Mouse (Mus musculus) limb, embryonic 15.5 days (tissue): Measurements from ENCODE around the gene Suox. TPM values are rescaled to one million over a fixed set of nuclear protein-coding genes. Genes with fewer than 3 reads are reported as not detected.
"Not testable (repeated sequence)": the region's sequence is repeated elsewhere in the genome, so short reads cannot be mapped to it uniquely, and the experiment has no call there.

Experiments used
- ATAC-seq: fragments of 200-750 bp; cut with Nextera tagmentation; 2 replicates; pipeline ENCODE4 v1.8.0; 2017; ENCODE audit warnings: low read depth, moderate TSS enrichment; ENCODE audit not compliant: insufficient number of reproducible peaks, low FRiP score, low TSS enrichment
- H3K27ac ChIP-seq: fragments of 300-500 bp; sonication (generic); 2 replicates; pipeline ENCODE4 v1.5.1; 2015; ENCODE audit warnings: moderate library complexity, mild to moderate bottlenecking, inconsistent platforms
- H3K27me3 ChIP-seq: fragments of 300-500 bp; sonication (generic); 2 replicates; pipeline ENCODE4 v1.6.1; 2015; ENCODE audit warnings: inconsistent platforms
- H3K36me3 ChIP-seq: fragments of 300-500 bp; sonication (generic); 2 replicates; pipeline ENCODE4 v1.6.1; 2015; ENCODE audit warnings: inconsistent platforms
- H3K4me1 ChIP-seq: fragments of 300-500 bp; sonication (generic); 2 replicates; pipeline ENCODE4 v1.6.1; 2015; ENCODE audit warnings: inconsistent platforms
- H3K4me2 ChIP-seq: fragments of 300-500 bp; sonication (generic); 2 replicates; pipeline ENCODE4 v1.6.1; 2015; ENCODE audit warnings: mild to moderate bottlenecking, inconsistent platforms
- H3K4me3 ChIP-seq: fragments of 300-500 bp; sonication (generic); 2 replicates; pipeline ENCODE4 v1.5.1; 2015; ENCODE audit warnings: mild to moderate bottlenecking, inconsistent platforms
- H3K9ac ChIP-seq: fragments of 300-500 bp; sonication (generic); 2 replicates; pipeline ENCODE4 v1.6.1; 2015; ENCODE audit warnings: inconsistent platforms
- H3K9me3 ChIP-seq: fragments of 300-500 bp; sonication (generic); 2 replicates; pipeline ENCODE4 v1.6.1; 2016; ENCODE audit warnings: inconsistent platforms
- WGBS: fragments of 180-500 bp; shearing (Covaris S2); methylation state at CpG from one replicate; pipeline ENCODE4 v1.1.7; 2015; 5-methylcytosine and 5-hydroxymethylcytosine counted together
- polyA plus RNA-seq: library from polyadenylated mRNA; unstranded; fragments of >200 nt; fragmentation: Nextera tagmentation; extraction: Ambion mirVana; gene quantifications from 2 replicates; pipeline ENCODE4 v1.2.1, GENCODE M21; 2015

Suox gene
- polyA plus RNA-seq, 1 experiment from 2014 or later = 22.1 TPM

DNA sequence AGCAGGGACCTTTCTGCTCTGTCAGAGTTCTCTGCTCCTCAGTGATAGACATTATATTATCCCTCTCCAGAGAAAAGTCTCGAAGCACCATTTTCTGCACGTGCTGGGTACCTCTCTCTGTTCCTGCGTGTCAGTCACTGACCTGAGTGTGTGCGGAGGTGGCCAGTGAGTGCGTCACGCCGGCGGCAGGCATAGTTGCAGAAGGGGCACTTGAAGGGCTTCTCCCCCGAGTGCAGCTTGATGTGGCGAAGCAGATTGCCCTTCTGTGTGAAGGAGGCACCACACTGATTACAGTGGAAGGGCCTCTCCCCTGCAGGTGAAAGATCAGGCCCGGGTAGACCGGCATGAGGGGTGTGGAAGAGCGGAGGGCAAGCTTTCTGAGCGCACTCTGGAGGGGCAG lies 33.9 kb downstream of the Suox start:
- Histone ChIP-seq H3K36me3 (peaks cover 37% of the 10 kb centered on the region), H3K4me1 (peaks cover 7% of the 10 kb centered on the region), H3K4me3 (no peak overlapping the region), H3K9me3 (no peaks in the 10 kb centered on the region), H3K9ac (no peak overlapping the region), H3K27me3 (no peaks in the 10 kb centered on the region), H3K4me2 (no peak overlapping the region), H3K27ac (no peak overlapping the region)
- WGBS = 91% methylated on average over 14 of the region's 14 CpGs
- no peak for ATAC-seq

DNA sequence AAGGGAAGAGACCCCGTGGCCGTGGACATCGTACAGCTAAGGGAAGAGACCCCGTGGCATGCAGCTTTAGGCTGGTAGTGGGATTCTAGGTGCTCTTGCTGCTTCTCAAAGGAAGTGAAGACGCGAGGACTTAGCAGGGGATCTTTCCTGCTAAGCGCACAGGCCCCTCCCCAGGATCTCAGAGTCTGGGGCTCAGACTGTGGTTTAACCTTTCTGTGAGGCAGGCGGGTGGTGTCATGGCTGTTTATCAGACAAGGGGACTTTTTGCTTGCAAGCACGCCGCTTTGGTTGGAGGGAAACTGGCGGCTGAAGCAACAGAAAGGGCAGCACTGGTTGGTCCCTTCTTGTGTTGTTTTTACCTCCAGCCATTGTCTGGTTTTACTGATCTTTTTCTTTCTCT lies 36.9 kb downstream of the Suox start:
- Histone ChIP-seq H3K4me1 (no peaks in the 10 kb centered on the region), H3K27ac (no peak overlapping the region), H3K27me3 (no peaks in the 10 kb centered on the region), H3K4me2 (no peak overlapping the region), H3K36me3 (peaks cover 63% of the 10 kb centered on the region), H3K9me3 (no peaks in the 10 kb centered on the region), H3K9ac (no peak overlapping the region), H3K4me3 (no peak overlapping the region)
- WGBS = 32% methylated on average over 11 of the region's 11 CpGs
- no peak for ATAC-seq

DNA sequence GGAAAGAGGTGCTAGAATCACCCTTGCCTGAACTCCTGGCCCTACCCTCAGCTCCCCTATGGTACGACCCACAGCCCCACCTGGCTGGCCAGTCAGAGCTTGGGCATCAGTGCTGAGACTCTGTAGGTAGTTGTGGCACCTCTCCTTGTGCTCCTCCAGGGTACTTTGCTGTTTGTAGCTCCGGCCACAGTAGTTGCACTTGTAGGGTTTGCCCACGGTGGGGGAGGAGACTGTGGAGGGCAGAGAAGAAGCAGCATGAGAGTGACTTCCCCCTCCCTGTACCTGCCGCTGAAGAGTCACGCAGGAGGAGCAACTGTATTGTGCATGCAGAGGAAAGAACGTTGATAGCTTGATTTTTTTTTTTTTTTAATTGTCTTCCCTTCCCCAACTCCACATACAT lies 37.3 kb downstream of the Suox start:
- no peak for ATAC-seq
- no peak overlapping the region for H3K9ac ChIP-seq
- H3K9me3 ChIP-seq = no peaks in the 10 kb centered on the region
- 56% methylated on average over 6 of the region's 6 CpGs for WGBS
- H3K27me3 ChIP-seq = no peaks in the 10 kb centered on the region
- no peak overlapping the region for H3K4me3 ChIP-seq
- H3K4me2 ChIP-seq = no peak overlapping the region
- peaks cover 63% of the 10 kb centered on the region for H3K36me3 ChIP-seq
- H3K4me1 ChIP-seq = no peaks in the 10 kb centered on the region
- no peak overlapping the region for H3K27ac ChIP-seq

DNA sequence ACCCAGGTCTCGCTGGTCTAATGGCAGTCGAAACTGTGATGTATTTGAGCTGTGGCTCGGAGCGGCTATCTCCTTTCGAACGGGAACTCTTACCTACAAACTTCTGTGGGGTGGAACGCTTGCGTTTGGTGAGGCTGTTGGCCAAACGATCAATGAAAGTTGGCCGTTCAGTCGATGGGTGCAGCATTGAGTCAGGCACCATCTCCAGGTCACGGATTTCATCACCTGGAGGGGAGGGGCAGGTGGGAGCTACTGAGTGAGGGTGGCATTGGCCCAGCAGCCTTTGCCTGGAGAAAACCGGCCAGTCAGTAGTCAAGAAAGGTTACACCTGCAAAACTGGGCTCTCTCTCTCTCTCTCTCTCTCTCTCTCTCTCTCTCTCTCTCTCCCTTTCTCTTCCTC lies 38.2 kb downstream of the Suox start:
- H3K9ac ChIP-seq = no peak overlapping the region
- no peak overlapping the region for H3K4me2 ChIP-seq
- WGBS = 94% methylated on average over 13 of the region's 13 CpGs
- no peaks in the 10 kb centered on the region for H3K9me3 ChIP-seq
- no peak for ATAC-seq
- H3K4me1 ChIP-seq = no peaks in the 10 kb centered on the region
- no peaks in the 10 kb centered on the region for H3K27me3 ChIP-seq
- H3K4me3 ChIP-seq = no peak overlapping the region
- H3K36me3 ChIP-seq = peaks cover 57% of the 10 kb centered on the region
- H3K27ac ChIP-seq = no peak overlapping the region

DNA sequence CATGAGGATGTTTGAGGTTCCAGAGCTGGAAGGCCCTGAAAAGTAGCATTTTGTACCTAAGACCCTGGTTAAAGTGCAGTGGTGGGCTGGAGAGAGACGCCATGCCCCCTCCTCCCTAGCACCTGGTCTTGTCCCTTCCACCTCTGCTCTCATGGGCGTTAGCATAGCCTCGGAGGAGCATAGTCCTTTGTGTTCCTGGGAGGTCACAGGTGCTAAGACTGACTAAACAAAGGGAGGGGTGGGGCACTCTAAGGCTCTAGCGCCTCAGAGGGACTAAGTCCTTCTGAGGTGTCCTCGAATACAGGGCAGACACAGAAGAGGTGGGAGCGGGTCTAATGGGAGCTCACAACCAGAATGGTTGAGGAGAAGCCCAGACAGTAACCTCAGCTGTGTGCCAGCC lies 42.3 kb downstream of the Suox start:
- H3K4me3 ChIP-seq = no peak overlapping the region
- ATAC-seq = no peak
- H3K27me3 ChIP-seq = no peaks in the 10 kb centered on the region
- no peak overlapping the region for H3K9ac ChIP-seq
- no peaks in the 10 kb centered on the region for H3K4me1 ChIP-seq
- WGBS = 31% methylated on average over 6 of the region's 6 CpGs
- peaks cover 34% of the 10 kb centered on the region for H3K36me3 ChIP-seq
- H3K4me2 ChIP-seq = no peak overlapping the region
- no peaks in the 10 kb centered on the region for H3K9me3 ChIP-seq
- H3K27ac ChIP-seq = no peak overlapping the region

DNA sequence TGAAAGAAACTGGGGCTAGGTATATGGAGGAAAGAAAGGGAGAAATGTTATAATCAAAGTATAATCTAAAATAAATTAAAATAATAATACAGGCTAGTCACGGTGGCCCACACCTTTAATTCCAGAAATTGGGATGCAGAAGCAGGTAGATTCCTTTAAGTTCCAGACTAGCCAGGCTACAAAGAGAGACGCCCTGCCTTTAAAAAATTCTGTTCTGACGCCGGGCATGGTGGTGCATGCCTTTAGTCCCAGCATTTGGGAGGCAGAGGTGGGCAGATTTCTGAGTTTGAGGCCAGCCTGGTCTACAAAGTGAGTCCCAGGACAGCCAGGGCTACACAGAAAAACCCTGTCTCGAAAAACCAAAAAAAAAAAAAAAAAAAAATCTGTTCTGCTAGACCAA lies 43.6 kb downstream of the Suox start:
- H3K9me3 ChIP-seq, H3K4me2 ChIP-seq, H3K27me3 ChIP-seq, H3K4me1 ChIP-seq, H3K4me3 ChIP-seq, H3K9ac ChIP-seq, ATAC-seq, H3K27ac ChIP-seq: not testable (repeated sequence)
- H3K36me3 ChIP-seq = peaks cover 29% of the 10 kb centered on the region
- 79% methylated on average over 5 of the region's 5 CpGs for WGBS

DNA sequence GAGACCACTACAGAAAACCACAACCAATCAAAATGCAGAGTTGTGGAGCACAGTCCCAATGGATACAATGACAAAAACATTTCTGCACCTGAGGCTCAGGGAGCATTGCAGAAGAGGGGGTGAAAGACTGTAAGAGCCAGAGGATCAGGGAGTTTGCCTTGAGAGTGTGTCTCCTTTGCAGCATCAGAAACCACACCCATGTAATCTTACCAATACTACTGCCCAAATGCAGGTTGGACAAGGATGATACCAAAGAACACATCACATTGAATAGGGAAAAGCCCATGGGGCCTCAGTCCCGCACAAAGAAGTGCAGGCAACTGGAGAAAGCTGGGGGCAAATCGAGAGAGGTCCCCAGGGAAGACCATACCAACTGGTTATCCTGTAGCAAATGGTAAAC lies 44.1 kb downstream of the Suox start:
- Histone ChIP-seq H3K27me3 (no peaks in the 10 kb centered on the region), H3K4me3 (no peak overlapping the region), H3K27ac (no peak overlapping the region), H3K9ac (no peak overlapping the region), H3K4me2 (no peak overlapping the region), H3K9me3 (no peaks in the 10 kb centered on the region), H3K36me3 (peaks cover 30% of the 10 kb centered on the region), H3K4me1 (peaks cover 5% of the 10 kb centered on the region)
- WGBS = 61% methylated on average over 2 of the region's 2 CpGs
- no peak for ATAC-seq

DNA sequence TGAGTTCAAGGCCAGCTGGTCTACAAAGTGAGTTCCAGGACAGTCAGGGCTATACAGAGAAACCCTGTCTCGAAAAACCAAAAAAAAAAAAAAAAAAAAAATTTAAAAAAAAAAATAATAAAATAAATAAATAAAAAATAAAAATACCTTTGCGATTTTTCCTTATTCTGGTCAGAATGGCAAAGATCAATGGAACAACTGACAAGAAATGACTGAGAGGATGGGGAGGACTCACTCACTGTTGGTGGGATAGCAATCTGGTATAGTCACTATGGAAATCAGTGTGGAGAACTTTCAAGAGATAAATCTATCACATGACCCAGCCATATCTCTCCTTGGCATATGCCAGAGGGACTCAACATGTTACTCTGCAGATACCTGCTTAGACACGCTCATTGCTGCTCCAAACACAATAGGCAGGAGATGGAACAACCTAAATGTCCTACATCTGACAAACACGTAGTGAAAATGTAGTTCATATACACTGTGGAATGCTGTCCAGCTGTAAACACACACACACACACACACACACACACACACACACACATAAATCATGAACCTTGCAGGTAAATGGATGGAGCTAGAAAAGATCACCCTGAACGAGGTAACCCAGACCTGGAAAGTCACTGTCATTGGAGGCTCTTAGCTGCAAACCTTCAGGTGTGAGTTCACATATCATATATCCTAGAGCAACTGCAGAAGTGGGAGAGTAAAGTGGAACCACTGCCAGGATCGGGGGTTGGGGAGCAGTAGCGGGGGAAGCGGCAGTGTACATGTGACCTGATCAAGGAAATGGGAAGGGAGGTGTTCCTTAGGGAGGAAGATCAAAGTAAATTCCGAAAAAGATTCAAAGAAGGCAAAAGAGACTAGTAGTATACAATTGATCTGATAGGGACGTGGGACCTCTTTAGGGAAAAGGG lies 46.2 kb downstream of the Suox start:
- Histone ChIP-seq H3K4me3 (no peak overlapping the region), H3K4me2 (no peak overlapping the region), H3K36me3 (peaks cover 29% of the 10 kb centered on the region), H3K9me3 (no peaks in the 10 kb centered on the region), H3K27ac (peak overlapping the region; percentile 47; the same call in 1 of the 2 replicates), H3K27me3 (no peaks in the 10 kb centered on the region), H3K9ac (no peak overlapping the region), H3K4me1 (peaks cover 5% of the 10 kb centered on the region)
- ATAC-seq = no peak
- WGBS = 72% methylated on average over 10 of the region's 10 CpGs

DNA sequence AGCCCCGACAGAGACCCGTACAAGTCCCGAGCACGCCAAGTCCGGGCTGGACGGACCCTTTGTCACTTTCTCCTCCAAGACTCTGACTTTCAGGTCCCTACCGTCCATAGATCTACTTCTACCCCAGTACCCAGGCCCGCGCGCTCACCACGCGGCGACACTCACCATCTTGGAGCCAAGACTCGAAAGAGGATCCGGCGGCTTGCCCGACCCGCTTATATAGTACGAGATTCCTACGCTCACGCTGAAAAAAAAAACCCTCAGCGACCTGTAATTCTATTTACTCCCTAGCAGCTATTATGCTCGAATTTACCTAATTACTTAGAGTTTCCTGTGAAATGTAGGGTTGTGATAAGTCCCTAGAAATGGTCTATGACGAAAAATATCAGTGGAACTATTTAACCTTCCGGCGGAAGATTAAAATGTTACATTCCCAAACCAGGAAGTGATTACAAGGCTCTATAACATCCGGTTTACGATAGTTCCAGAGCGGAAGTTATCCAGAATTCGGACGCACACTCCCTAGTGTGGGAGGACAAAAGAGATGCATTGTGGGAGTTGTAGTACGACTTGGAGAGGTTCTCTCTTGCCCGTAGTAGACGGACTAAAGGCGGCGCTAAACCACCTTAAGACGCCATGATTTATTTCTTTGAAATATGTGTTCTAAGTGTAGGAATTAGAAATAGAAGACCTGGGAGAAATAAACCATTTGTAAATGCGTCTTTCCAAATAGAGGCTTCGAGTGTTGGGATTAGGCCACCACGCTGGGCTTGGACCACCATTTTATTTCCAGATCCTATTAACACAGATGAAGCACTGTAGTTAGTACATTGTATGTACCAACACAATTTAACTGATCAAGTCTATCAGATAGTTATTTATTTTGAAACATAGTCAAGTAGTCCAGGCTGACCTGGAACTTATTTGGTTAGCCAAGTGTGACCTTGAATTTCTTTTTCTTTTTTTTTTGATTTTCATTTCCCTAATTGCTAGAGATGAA lies 47.3 kb downstream of the Suox start, which contains the start of gene Rps26:
Gene Rps26, minus strand, starts transcription at position 437 of the 1,000 bp plus-strand sequence.
- ATAC-seq = peak; percentile 97
- Histone ChIP-seq H3K27me3 (no peaks in the 10 kb centered on the region), H3K4me3 (peak within 1 kb of the TSS; percentile 84), H3K4me1 (peaks cover 5% of the 10 kb centered on the region), H3K27ac (peak within 1 kb of the TSS; percentile 83), H3K4me2 (peak within 1 kb of the TSS; percentile 72), H3K36me3 (peaks cover 25% of the 10 kb centered on the region), H3K9ac (peak within 1 kb of the TSS; percentile 100), H3K9me3 (no peaks in the 10 kb centered on the region)
- WGBS = under 1% methylated on average over 40 of the region's 40 CpGs

DNA sequence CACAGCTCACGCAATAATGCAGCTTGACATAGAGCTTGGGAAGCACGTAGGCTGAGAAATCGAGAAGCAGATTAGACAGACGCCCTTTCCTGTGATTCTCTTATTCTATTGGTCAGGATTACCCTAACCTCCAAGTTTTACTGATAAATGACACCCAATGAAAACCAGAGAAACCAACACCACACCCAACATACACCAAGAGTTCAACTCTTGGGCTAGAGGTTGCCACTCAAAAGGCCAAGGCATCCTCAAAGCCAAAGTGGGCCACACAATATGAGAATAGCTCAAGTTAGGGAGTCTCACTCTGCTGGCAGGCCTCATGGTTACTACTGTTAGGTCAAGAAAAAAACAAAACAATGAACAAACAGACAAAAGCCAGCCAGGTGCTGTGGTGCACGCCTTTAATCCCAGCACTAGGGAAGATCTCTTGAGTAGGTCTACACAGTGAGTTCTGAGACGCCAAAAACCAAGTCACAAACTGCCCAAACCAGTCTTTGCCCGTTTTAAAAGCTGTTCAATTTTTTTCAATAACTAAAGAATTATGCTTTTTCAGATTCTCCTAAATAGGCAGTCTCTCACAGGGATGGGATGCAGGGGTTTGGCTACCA lies 48.5 kb downstream of the Suox start:
- ATAC-seq = no peak
- Histone ChIP-seq H3K4me1 (peaks cover 5% of the 10 kb centered on the region), H3K9ac (peak overlapping the region; percentile 100), H3K9me3 (no peaks in the 10 kb centered on the region), H3K4me2 (peak overlapping the region; percentile 72), H3K36me3 (peaks cover 25% of the 10 kb centered on the region), H3K4me3 (peak overlapping the region; percentile 84), H3K27me3 (no peaks in the 10 kb centered on the region), H3K27ac (peak overlapping the region; percentile 83)
- WGBS = 45% methylated on average over 7 of the region's 7 CpGs

DNA sequence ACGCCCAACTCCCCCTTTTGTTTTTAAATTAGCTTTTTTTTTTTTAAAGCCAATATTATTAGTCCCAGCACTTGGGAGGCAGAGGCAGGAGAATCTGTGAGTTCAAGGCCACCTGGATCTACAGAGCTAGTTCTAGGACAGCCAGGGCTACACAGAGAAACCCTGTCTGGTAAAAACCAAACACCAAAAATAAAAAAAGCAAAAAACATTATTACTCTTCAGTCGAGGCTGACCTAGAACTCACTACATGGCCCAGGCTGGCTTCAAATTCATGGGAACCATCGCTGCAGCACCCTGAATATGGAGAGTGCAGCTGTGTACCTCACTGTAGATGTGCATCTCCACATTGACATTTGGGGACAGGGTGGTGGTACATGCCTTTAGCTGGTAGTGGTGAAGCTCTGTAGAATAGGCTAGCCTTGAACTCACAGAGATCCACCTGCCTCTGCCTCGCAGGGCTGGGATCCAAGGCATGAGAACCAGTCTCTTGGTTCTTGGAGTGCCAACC lies 50.7 kb downstream of the Suox start:
- not testable (repeated sequence) for ATAC-seq, H3K27ac ChIP-seq, H3K9ac ChIP-seq, H3K4me2 ChIP-seq, H3K4me1 ChIP-seq, H3K9me3 ChIP-seq, H3K27me3 ChIP-seq, H3K4me3 ChIP-seq
- peaks cover 25% of the 10 kb centered on the region for H3K36me3 ChIP-seq
- 82% methylated on average over 4 of the region's 4 CpGs for WGBS
